Mouse (Mus musculus): ENCODE results near the gene Cers6.

The Cers6 gene

GRCm38 (mm10) chr2:69138759-69139158 is 277.5 kb downstream of the Cers6 start:
- DNase-seq (ENCODE audit: extremely low read depth, low read depth, low spot score) = no peak

GRCm38 (mm10) chr2:69140215-69140614 is 279.0 kb downstream of the Cers6 start:
- DNase-seq (ENCODE audit: extremely low read depth, low read depth, low spot score) = no peak

DNA sequence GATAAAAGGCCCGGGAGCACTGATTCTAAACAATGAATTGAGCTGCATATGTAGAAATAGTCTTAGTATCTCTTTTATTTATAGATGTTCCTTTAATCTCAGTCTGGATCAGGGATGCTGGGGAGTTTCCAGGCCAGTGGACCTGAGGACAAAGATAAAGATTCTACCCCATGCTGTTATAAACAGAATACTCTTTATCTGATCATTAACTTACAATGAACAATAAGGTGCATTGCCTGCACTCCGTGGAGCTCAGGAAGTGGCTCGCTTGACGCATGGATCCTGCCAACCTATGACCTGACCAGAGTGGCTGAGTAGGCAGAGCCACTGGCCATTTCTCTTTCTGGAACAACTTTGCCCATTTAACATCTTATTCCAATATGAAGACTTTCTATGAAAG is 279.6 kb downstream of the Cers6 start:
- DNase-seq (ENCODE audit: extremely low read depth, low read depth, low spot score) = no peak

- DNase-seq (ENCODE audit: extremely low read depth, low read depth, low spot score) = no peak
Observed at GRCm38 (mm10) chr2:69148691-69149090, 287.4 kb downstream of the Cers6 start.

GRCm38 (mm10) chr2:69149154-69149553 is 287.9 kb downstream of the Cers6 start:
- no peak for DNase-seq (ENCODE audit: extremely low read depth, low read depth, low spot score)

- DNase-seq (ENCODE audit: extremely low read depth, low read depth, low spot score) = no peak
Observed at GRCm38 (mm10) chr2:69150841-69151240, 289.6 kb downstream of the Cers6 start.

- no peak for DNase-seq (ENCODE audit: extremely low read depth, low read depth, low spot score)
Observed at GRCm38 (mm10) chr2:69155861-69156260, 294.6 kb downstream of the Cers6 start.

DNA sequence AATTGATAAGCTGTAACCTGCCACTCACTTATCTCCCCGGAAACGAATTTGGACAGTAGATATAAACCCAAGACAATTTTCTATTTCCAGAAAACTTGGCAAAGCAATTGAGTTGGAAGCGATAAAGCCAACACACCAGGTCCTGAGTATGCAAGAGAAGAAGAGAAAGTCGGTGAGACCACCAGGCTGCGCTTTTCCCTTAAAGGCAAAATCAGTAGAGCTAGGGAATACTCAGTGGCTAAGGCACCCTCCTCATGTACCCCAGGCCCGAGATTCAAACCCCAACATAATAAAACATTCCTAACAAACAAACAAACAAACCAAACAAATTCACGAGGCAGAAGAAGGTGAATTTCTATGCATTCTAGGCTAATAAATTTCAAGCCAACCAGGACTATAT is 295.0 kb downstream of the Cers6 start:
- no peak for DNase-seq (ENCODE audit: extremely low read depth, low read depth, low spot score)

DNA sequence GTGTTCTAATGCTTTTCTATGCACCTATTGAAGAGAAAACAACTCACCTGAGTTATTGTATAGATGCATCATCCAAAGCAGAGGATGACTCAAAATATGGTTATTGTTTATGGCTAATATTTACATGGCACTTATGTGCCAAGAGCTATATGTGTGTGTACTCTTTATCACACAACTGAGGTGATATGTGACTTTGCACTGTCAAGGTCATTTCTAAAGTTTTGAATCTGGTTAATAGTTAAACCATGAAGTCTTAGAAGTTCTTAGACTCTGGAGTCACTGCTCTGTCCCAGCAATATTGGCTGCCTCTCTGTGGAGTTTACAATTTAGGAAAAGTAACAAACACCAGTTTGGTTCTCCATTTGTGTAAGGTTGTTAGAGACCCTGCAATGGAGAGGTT is 297.7 kb downstream of the Cers6 start:
- no peak for DNase-seq (ENCODE audit: extremely low read depth, low read depth, low spot score)
